Mouse (Mus musculus): ENCODE data around the gene Phldb1. TPM values are rescaled to one million over a fixed set of nuclear protein-coding genes. Genes with fewer than 3 reads are reported as not detected.

The Phldb1 gene
- polyA plus RNA-seq, 1 experiment, result 8.4 TPM

DNA sequence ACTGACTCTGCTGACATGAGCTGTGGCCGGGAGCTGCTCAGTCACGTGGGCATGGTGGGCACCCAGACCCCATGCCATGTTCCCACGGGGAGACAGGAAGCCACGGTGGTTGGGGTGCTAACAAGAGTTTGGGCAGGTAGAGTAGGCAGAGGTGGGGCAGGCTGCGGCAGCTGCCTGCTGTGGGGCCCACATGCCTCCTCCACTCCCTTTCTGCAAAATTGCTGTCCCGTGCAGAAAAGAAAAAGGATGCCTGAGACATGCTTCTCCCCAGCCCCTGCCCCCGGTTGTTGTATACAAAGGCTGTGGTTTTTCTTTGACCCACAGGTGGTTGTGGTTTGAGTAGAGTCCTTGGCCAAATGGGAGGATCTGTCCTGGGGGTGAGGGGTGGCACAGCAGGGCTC lies 86.1 kb downstream of the Phldb1 start:
- TF ChIP-seq POLR2A (IDR thresholded peaks at IDR 0.05; ENCODE audit: borderline replicate concordance, control insufficient read depth, low read depth, low read length), result no peak
- Histone ChIP-seq H3K27ac (ENCODE audit: control insufficient read depth, insufficient read depth, low read depth, low read length, poor library complexity) (no peak overlapping the region), H3K4me3 (replicated peaks; ENCODE audit: control insufficient read depth, low read depth, low read length) (no peak overlapping the region), H3K4me1 (ENCODE audit: control insufficient read depth, insufficient read depth, low read length) (peaks cover 6% of the 10 kb centered on the region)
- WGBS, result 7% methylated on average over 7 of the region's 7 CpGs

DNA sequence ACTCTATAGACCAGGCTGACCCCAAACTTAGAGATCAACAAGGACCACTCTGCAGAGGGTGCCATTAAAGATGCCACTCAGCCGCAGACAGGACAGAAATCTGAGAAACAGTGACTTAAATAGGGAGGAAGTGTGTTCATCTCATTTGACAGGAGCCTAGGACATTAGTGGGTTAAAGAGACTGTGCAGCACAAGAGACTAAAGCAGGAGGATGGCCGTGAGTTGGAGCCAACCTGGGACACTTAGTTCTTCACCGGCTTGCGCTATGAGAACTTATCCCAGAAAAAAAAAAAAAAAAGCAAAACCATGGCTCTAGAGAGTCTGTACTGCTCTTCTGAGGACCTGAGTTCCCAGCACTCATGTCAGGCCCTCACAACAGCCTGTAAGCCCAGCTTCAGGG lies 87.3 kb downstream of the Phldb1 start:
- Histone ChIP-seq H3K4me3 (replicated peaks; ENCODE audit: control insufficient read depth, low read depth, low read length) (no peak overlapping the region), H3K4me1 (ENCODE audit: control insufficient read depth, insufficient read depth, low read length) (peaks cover 6% of the 10 kb centered on the region), H3K27ac (ENCODE audit: control insufficient read depth, insufficient read depth, low read depth, low read length, poor library complexity) (no peak overlapping the region)
- TF ChIP-seq POLR2A (IDR thresholded peaks at IDR 0.05; ENCODE audit: borderline replicate concordance, control insufficient read depth, low read depth, low read length) (no peak), CTCF (IDR thresholded peaks at IDR 0.05; ENCODE audit: control insufficient read depth, insufficient read depth, low read length) (no peak)
- WGBS, result 67% methylated on average over 4 of the region's 4 CpGs

DNA sequence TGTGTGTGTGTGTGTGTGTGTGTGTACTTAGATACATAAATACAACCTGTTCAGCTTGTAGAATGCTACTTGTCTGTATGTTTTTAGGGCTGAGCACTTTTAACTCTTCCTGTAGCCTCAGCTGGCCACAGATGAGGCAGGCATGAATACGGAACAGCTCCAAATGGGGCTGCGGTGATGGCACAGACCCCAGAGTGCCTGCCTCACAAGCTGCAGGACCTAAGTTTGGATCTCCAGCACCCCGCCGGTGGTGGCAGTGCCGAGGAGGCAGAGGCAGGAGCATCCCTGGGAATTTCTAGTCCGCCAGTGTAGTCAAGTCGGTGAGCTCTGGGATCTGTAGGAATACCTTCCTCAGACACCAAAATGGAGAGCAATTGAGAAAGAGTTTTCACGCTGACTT lies 88.0 kb downstream of the Phldb1 start:
- peaks cover 6% of the 10 kb centered on the region for H3K4me1 ChIP-seq (ENCODE audit: control insufficient read depth, insufficient read depth, low read length)
- no peak overlapping the region for H3K4me3 ChIP-seq (replicated peaks; ENCODE audit: control insufficient read depth, low read depth, low read length)
- H3K27ac ChIP-seq (ENCODE audit: control insufficient read depth, insufficient read depth, low read depth, low read length, poor library complexity), result no peak overlapping the region
- TF ChIP-seq POLR2A (IDR thresholded peaks at IDR 0.05; ENCODE audit: borderline replicate concordance, control insufficient read depth, low read depth, low read length) (no peak), CTCF (IDR thresholded peaks at IDR 0.05; ENCODE audit: control insufficient read depth, insufficient read depth, low read length) (no peak)
- WGBS, result 86% methylated on average over 8 of the region's 8 CpGs

DNA sequence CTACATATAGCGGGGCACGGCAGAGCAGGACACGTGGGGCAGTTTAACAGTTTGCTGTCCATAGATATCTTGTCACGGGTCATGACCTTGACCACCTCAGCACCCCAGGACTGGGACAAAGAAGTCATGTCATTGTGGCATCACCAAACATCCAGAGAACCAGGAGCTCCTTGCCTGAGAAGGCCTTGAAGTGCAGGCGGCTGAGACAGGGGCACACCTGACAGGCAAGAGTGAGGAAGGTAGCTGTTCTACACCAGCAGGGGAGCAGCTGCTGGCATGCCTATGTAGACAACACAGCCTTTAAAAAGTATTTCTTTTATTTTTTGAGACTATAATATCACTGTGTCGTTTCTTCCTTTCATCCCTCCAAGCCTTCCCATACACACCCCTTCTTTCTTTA lies 88.6 kb downstream of the Phldb1 start:
- Histone ChIP-seq H3K4me3 (replicated peaks; ENCODE audit: control insufficient read depth, low read depth, low read length) (peak overlapping the region; percentile 21), H3K27ac (ENCODE audit: control insufficient read depth, insufficient read depth, low read depth, low read length, poor library complexity) (peak overlapping the region; percentile 50), H3K4me1 (ENCODE audit: control insufficient read depth, insufficient read depth, low read length) (peaks cover 6% of the 10 kb centered on the region)
- WGBS, result 31% methylated on average over 6 of the region's 6 CpGs
- TF ChIP-seq POLR2A (IDR thresholded peaks at IDR 0.05; ENCODE audit: borderline replicate concordance, control insufficient read depth, low read depth, low read length) (no peak), CTCF (IDR thresholded peaks at IDR 0.05; ENCODE audit: control insufficient read depth, insufficient read depth, low read length) (no peak)

DNA sequence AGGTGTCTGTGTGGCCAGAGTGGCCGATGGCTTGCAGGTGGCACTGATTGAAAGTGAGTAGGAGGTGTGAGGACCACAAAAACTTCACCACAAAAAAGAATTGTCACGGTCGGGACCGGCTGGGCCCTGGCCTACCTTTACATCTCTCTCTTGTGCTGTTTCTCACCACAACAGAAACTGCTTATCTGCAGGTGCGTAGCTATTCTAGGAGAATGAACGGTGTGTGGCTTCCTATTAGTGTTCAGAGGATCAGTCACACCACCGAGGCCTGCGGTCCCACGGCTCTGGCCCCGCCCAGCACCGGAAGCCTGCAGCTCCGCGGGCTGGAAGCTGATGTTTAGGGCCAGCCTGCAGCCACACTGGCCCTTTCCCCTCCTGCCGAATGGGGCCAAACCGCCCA lies 89.1 kb downstream of the Phldb1 start:
- Histone ChIP-seq H3K4me3 (replicated peaks; ENCODE audit: control insufficient read depth, low read depth, low read length) (peak overlapping the region; percentile 21), H3K27ac (ENCODE audit: control insufficient read depth, insufficient read depth, low read depth, low read length, poor library complexity) (peak overlapping the region; percentile 68), H3K4me1 (ENCODE audit: control insufficient read depth, insufficient read depth, low read length) (peaks cover 6% of the 10 kb centered on the region)
- WGBS, result 17% methylated on average over 15 of the region's 15 CpGs
- peak; percentile 34; the same call in 1 of the 2 replicates for TF ChIP-seq POLR2A (IDR thresholded peaks at IDR 0.05; ENCODE audit: borderline replicate concordance, control insufficient read depth, low read depth, low read length)
- TF ChIP-seq CTCF (IDR thresholded peaks at IDR 0.05; ENCODE audit: control insufficient read depth, insufficient read depth, low read length), result no peak

DNA sequence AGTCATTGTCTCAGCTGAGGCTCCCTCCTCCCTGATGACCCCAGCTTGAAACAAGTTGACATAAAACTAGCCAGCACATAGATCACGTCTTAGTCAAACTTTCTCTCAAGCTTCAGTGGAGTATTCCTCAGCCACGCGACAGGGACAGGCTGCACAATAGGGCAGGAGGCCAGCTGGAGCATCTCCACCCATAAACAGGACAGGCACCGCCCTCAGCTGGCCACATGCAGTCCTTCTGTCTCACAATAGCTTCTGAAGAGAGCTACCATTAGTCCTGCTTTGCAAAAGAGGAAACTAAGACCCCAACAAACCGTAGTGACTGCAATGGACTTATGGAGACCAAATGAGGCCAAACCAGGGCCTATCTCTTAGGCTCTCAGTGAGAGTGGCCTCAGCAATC lies 89.5 kb downstream of the Phldb1 start:
- H3K4me3 ChIP-seq (replicated peaks; ENCODE audit: control insufficient read depth, low read depth, low read length), result no peak overlapping the region
- TF ChIP-seq POLR2A (IDR thresholded peaks at IDR 0.05; ENCODE audit: borderline replicate concordance, control insufficient read depth, low read depth, low read length) (no peak), CTCF (IDR thresholded peaks at IDR 0.05; ENCODE audit: control insufficient read depth, insufficient read depth, low read length) (peak; percentile 15; the same call in 1 of the 2 replicates)
- H3K27ac ChIP-seq (ENCODE audit: control insufficient read depth, insufficient read depth, low read depth, low read length, poor library complexity), result peak overlapping the region; percentile 68
- WGBS, result 37% methylated on average over 5 of the region's 5 CpGs
- peaks cover 6% of the 10 kb centered on the region for H3K4me1 ChIP-seq (ENCODE audit: control insufficient read depth, insufficient read depth, low read length)

DNA sequence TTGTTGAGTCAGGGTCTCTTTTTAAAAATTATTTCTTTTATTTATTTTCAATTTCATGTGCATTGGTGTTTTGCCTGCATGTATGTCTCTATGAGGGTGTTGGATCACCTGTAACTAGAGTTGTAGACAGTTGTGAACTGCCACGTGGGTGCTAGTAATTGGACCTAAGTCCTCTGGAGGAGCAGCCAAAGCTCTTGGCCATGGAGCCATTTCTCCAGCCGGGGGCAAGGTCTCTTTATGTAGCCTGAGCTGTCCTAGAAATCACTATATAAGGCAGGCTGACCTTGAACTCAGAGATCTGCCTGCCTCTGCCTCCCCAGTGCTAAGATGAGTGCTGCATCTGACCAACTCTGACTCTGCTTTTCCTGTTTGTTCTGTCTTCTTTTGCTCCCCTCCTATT lies 90.8 kb downstream of the Phldb1 start:
- peaks cover 6% of the 10 kb centered on the region for H3K4me1 ChIP-seq (ENCODE audit: control insufficient read depth, insufficient read depth, low read length)
- WGBS, result 70% methylated on average over 2 of the region's 2 CpGs
- no peak overlapping the region for H3K27ac ChIP-seq (ENCODE audit: control insufficient read depth, insufficient read depth, low read depth, low read length, poor library complexity)
- TF ChIP-seq CTCF (IDR thresholded peaks at IDR 0.05; ENCODE audit: control insufficient read depth, insufficient read depth, low read length) (no peak), POLR2A (IDR thresholded peaks at IDR 0.05; ENCODE audit: borderline replicate concordance, control insufficient read depth, low read depth, low read length) (no peak)
- H3K4me3 ChIP-seq (replicated peaks; ENCODE audit: control insufficient read depth, low read depth, low read length), result no peak overlapping the region

DNA sequence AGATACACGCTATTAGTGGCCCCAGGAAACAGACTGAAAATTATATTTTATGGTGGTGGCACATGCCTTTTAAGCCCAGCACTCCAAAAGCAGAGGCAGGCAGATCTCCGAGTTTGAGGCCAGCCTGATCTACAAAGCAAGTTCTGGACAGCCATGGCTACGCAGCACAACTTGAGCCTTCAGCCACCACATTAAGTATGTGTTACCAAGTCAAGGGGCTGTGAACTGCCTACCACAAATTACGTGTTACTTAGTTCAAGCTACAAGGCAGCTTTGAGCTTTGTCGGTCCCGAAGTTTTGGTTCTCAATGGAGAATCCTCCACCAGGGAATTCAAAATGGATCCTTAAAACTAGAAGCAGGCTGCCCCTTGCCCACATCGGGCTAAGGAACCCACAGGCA lies 91.9 kb downstream of the Phldb1 start:
- no peak for TF ChIP-seq POLR2A (IDR thresholded peaks at IDR 0.05; ENCODE audit: borderline replicate concordance, control insufficient read depth, low read depth, low read length)
- no peak overlapping the region for H3K4me3 ChIP-seq (replicated peaks; ENCODE audit: control insufficient read depth, low read depth, low read length)
- peaks cover 6% of the 10 kb centered on the region for H3K4me1 ChIP-seq (ENCODE audit: control insufficient read depth, insufficient read depth, low read length)
- 89% methylated on average over 7 of the region's 7 CpGs for WGBS
- no peak overlapping the region for H3K27ac ChIP-seq (ENCODE audit: control insufficient read depth, insufficient read depth, low read depth, low read length, poor library complexity)

DNA sequence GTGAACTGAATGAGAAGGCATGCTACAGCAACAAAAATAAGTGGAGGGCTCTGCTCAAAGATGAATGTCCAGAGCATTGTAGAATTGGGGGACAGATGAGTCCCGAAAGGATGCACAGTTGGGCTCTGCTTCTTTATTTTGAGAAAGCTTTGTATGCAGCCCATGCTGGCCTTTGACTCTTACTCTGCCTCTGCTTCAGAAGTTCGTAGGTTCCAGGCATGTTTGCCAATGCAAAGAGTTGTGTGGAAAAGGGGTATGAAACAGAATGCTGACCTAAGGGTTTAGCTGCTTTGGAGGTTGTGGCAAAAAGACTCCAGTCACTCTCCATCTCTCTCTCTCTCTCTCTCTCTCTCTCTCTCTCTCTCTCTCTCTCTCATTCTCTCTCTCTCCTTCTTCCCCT lies 93.4 kb downstream of the Phldb1 start:
- no peak for TF ChIP-seq CTCF (IDR thresholded peaks at IDR 0.05; ENCODE audit: control insufficient read depth, insufficient read depth, low read length)
- H3K27ac ChIP-seq (ENCODE audit: control insufficient read depth, insufficient read depth, low read depth, low read length, poor library complexity), result no peak overlapping the region
- 91% methylated on average over 2 of the region's 2 CpGs for WGBS
- peaks cover 6% of the 10 kb centered on the region for H3K4me1 ChIP-seq (ENCODE audit: control insufficient read depth, insufficient read depth, low read length)
- no peak overlapping the region for H3K4me3 ChIP-seq (replicated peaks; ENCODE audit: control insufficient read depth, low read depth, low read length)

Data from bone marrow, adult 2 months (tissue).